Mouse (Mus musculus): ENCODE data around the gene Ppm1g. TPM values are rescaled to one million over a fixed set of nuclear protein-coding genes. Genes with fewer than 3 reads are reported as not detected.

Gene Ppm1g
- polyA plus RNA-seq, 1 experiment: 46.0 TPM

DNA sequence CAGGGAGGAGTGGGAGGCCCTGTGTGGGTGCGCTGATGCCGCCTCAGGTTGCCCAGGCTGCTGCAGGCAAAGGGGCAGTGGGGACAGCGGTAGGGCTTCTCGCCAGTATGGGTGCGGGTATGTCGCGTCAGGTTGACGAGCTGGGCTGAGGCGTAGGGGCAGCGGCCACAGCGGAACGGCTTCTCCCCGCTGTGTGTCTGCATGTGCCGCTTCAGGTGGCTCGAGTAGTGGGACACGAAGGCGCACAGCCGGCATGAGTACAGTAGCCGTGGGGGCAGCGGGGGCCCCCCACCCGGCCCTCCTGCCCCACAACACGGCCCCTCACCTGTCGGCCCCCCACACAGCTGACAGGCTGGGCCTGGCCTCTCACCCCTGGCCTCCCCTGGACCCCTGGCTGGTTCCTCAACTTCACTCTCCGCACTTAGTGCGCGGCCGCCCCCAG is 20.1 kb downstream of the Ppm1g start:
- Histone ChIP-seq H3K4me1 (ENCODE audit: control insufficient read depth, insufficient read depth, insufficient read length, low read length) (no peaks in the 10 kb centered on the region; the same call in 1 of the 2 replicates), H3K4me3 (ENCODE audit: insufficient read depth, low read depth, low read length) (peak overlapping the region; percentile 20), H3K27ac (replicated peaks; ENCODE audit: low read depth, low read length) (no peak overlapping the region)

GRCm38 (mm10) chr5:31199893-31200292 is 20.6 kb downstream of the Ppm1g start:
- Histone ChIP-seq H3K4me1 (ENCODE audit: control insufficient read depth, insufficient read depth, insufficient read length, low read length) (no peaks in the 10 kb centered on the region; the same call in 1 of the 2 replicates), H3K4me3 (ENCODE audit: insufficient read depth, low read depth, low read length) (no peak overlapping the region), H3K27ac (replicated peaks; ENCODE audit: low read depth, low read length) (no peak overlapping the region)

DNA sequence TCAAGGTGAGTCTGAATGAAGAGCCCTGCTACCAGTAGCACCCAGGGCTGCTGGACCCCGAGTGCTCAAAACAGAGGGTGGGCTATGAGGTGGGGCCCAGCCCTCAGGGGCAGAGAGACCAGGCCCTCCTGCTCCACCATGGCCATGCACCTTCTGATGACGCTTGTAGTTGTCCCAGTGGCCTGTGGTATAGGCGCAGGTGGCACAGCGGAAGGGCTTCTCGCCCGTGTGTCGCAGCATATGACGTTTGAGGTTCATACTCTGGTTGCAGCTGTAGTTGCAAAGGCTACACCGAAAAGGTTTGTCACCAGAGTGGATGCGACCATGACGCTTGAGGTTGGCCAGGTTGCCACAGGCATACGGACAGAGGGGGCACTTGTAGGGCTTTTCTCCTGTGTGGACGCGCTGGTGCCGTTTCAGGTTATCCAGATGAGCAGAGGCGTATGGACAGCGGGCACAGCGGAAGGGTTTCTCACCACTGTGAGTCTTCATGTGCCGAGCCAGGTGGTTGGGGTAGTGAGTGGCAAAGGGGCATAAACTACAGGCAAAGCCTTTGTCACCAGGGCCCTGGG is 21.1 kb downstream of the Ppm1g start:
- Histone ChIP-seq H3K4me1 (ENCODE audit: control insufficient read depth, insufficient read depth, insufficient read length, low read length) (no peaks in the 10 kb centered on the region; the same call in 1 of the 2 replicates), H3K4me3 (ENCODE audit: insufficient read depth, low read depth, low read length) (no peak overlapping the region), H3K27ac (replicated peaks; ENCODE audit: low read depth, low read length) (no peak overlapping the region)

DNA sequence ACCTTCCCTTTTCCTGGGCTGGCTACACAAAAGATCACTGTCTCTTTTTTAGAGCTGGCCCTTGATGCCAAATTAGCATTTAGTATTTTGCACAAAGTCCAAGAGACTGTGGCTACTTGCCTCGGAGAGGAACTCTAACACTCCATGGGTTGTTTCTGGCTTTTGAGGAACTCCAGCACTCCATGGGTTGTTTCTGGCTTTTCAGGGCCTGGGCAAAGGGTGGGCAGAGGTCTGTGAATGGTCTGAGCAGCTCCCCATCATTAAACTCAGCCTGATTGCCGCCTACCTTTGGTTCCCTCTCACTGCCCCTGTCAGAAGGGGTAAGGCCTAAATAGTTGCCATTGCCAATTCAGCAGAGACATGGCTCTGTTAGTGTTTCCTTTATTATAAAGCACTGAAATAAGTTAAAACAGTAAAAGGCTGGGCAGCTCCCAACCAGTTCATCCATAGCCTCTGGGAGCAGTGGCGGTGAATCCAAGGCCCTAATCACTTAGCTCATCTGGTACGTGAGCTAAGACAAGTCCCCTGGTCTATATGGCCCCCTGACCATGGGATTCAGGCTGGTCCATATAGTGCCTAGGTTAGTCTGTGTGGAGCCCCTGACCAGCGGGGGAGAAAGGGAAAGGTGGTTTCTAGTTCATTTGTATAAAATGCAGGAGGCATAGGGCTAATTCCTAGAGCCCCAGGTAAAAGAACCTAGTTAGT is 21.7 kb downstream of the Ppm1g start:
- Histone ChIP-seq H3K4me1 (ENCODE audit: control insufficient read depth, insufficient read depth, insufficient read length, low read length) (no peaks in the 10 kb centered on the region; the same call in 1 of the 2 replicates), H3K4me3 (ENCODE audit: insufficient read depth, low read depth, low read length) (no peak overlapping the region), H3K27ac (replicated peaks; ENCODE audit: low read depth, low read length) (no peak overlapping the region)

DNA sequence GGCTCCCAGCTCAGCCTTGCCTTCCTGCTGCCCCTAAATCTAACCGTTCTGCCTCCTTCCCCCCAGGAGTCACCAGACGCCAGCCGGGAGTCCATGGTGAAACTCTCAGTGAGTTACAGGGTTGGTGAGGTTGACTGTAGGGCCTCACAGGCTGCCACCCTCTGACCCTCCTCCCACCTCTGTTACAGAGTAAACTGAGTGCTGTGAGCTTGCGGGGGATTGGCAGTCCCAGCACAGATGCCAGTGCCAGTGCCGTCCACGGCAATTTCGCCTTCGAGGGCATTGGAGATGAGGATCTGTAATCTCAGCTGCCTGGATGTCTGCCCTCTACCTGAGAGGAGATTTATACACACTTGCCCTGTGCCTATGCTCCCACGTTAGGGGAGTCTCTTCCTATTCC is 22.3 kb downstream of the Ppm1g start:
- Histone ChIP-seq H3K27ac (replicated peaks; ENCODE audit: low read depth, low read length) (no peak overlapping the region), H3K4me1 (ENCODE audit: control insufficient read depth, insufficient read depth, insufficient read length, low read length) (no peaks in the 10 kb centered on the region; the same call in 1 of the 2 replicates), H3K4me3 (ENCODE audit: insufficient read depth, low read depth, low read length) (no peak overlapping the region)

DNA sequence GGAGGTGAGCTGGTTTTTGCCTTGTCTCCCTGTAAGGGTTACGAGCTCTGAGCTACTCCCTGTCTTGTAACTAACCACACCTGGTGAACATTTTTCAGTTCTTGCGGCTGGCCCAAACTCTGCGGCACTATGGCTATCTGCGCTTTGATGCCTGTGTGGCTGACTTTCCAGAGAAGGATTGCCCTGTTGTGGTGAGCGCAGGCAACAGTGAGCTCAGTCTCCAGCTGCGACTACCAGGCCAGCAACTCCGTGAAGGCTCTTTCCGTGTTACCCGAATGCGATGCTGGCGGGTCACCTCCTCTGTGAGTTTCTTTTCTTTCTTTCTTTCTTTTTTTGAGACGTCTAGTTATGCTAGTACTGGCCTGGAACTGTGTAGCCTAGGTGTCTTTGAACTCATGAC is 23.4 kb downstream of the Ppm1g start:
- Histone ChIP-seq H3K4me1 (ENCODE audit: control insufficient read depth, insufficient read depth, insufficient read length, low read length) (peaks cover under 1% of the 10 kb centered on the region), H3K27ac (replicated peaks; ENCODE audit: low read depth, low read length) (no peak overlapping the region), H3K4me3 (ENCODE audit: insufficient read depth, low read depth, low read length) (no peak overlapping the region)

- Histone ChIP-seq H3K27ac (replicated peaks; ENCODE audit: low read depth, low read length) (no peak overlapping the region), H3K4me1 (ENCODE audit: control insufficient read depth, insufficient read depth, insufficient read length, low read length) (peaks cover 3% of the 10 kb centered on the region), H3K4me3 (ENCODE audit: insufficient read depth, low read depth, low read length) (no peak overlapping the region)
These were observed 24.3 kb downstream of the Ppm1g start for GRCm38 (mm10) chr5:31196207-31196606.

- H3K27ac ChIP-seq (replicated peaks; ENCODE audit: low read depth, low read length): no peak overlapping the region
- H3K4me1 ChIP-seq (ENCODE audit: control insufficient read depth, insufficient read depth, insufficient read length, low read length): peaks cover 3% of the 10 kb centered on the region
- no peak overlapping the region for H3K4me3 ChIP-seq (ENCODE audit: insufficient read depth, low read depth, low read length)
These were observed 24.8 kb downstream of the Ppm1g start for GRCm38 (mm10) chr5:31195671-31196070.

- no peak overlapping the region for H3K4me3 ChIP-seq (ENCODE audit: insufficient read depth, low read depth, low read length)
These were observed 25.7 kb downstream of the Ppm1g start for GRCm38 (mm10) chr5:31194486-31195485.

DNA sequence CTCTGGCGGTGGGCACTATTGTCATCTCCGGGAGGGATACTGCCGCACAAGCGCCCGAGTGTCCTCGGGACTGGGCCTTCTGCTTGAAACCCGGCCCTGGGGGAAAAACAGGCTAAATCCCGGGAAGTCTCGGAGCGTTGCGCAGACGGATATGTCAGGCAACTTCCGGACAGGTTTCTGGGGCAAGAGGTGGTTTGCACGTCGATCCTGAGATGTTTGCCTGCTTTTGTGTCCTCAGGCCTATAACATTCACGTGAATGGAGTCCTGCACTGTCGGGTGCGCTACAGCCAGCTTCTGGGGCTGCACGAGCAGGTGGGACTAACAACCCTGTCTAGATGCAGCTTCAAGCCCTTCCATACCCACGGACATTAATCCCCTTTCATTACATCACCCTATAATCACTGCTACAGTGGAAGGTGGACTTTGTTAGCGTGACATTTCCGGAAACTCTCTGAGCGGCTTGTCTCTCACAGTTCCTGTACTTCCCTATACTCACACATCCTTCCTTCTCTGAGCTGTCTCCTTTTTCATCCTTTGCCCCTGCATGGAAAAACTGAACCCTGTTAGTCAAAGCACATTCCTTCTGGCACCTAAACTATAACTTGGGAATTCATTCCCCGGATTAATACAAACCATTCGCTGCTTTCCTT is 26.7 kb downstream of the Ppm1g start:
- Histone ChIP-seq H3K27ac (replicated peaks; ENCODE audit: low read depth, low read length) (peak overlapping the region; percentile 85), H3K4me1 (ENCODE audit: control insufficient read depth, insufficient read depth, insufficient read length, low read length) (peaks cover 3% of the 10 kb centered on the region; the same call in 1 of the 2 replicates), H3K4me3 (ENCODE audit: insufficient read depth, low read depth, low read length) (peak overlapping the region; percentile 92)

More at GRCm38 (mm10) chr5:31194486-31195485, 25.7 kb downstream of the Ppm1g start:
- Histone ChIP-seq H3K4me1 (ENCODE audit: control insufficient read depth, insufficient read depth, insufficient read length, low read length) (peaks cover 3% of the 10 kb centered on the region; the same call in 1 of the 2 replicates), H3K27ac (replicated peaks; ENCODE audit: low read depth, low read length) (no peak overlapping the region)

DNA sequence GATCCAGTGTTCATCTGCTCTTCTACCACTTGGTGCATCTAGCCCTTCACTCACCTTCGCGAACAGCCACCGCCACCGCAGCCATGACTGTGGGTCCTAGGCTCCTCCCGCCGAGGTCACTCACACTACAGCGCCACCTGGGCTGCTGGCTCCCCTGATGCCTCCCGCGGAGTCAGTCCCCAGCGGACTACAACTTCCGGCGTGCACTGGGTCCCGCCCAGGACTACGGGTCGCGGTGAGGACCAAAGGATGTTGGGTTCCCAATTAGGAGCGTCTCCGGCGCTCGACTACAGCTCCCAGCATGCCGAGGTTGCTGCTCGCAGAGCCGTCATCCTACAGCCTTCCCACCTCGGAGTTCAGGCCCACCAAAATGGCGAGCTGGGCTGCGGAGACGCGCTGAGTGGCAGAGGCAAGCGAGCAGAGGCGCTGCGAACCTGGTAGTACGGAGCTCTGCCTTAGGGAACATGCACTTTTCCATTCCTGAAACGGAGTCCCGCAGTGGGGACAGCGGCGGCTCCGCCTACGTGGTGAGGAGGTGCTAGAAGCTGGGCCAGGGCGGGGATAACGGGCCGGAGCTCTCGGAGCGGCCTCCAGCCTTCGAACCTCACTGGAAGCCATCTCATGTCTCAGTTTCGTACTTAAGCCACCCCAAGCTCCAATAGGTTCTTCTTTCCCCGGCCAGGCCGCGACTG is 27.4 kb downstream of the Ppm1g start, which contains the start of the genes Snx17 and Eif2b4:
Gene Snx17, plus strand, starts transcription at position 289 of the 692 bp plus-strand sequence.
Gene Eif2b4, minus strand, starts transcription at position 492 of the 692 bp plus-strand sequence.
- H3K27ac ChIP-seq (replicated peaks; ENCODE audit: low read depth, low read length): peak within 1 kb of the TSS; percentile 85
- peak within 1 kb of the TSS; percentile 92 for H3K4me3 ChIP-seq (ENCODE audit: insufficient read depth, low read depth, low read length)
- peaks cover 3% of the 10 kb centered on the region; the same call in 1 of the 2 replicates for H3K4me1 ChIP-seq (ENCODE audit: control insufficient read depth, insufficient read depth, insufficient read length, low read length)

GRCm38 (mm10) chr5:31192045-31192938 is 28.2 kb downstream of the Ppm1g start:
- peak overlapping the region; percentile 78 for H3K4me3 ChIP-seq (ENCODE audit: insufficient read depth, low read depth, low read length)
- H3K4me1 ChIP-seq (ENCODE audit: control insufficient read depth, insufficient read depth, insufficient read length, low read length): peaks cover 3% of the 10 kb centered on the region; the same call in 1 of the 2 replicates

GRCm38 (mm10) chr5:31190201-31190600 is 30.3 kb downstream of the Ppm1g start:
- H3K4me1 ChIP-seq (ENCODE audit: control insufficient read depth, insufficient read depth, insufficient read length, low read length): peaks cover 3% of the 10 kb centered on the region; the same call in 1 of the 2 replicates
- H3K4me3 ChIP-seq (ENCODE audit: insufficient read depth, low read depth, low read length): no peak overlapping the region
- H3K27ac ChIP-seq (replicated peaks; ENCODE audit: low read depth, low read length): no peak overlapping the region

More at GRCm38 (mm10) chr5:31192045-31192938, 28.2 kb downstream of the Ppm1g start:
- H3K27ac ChIP-seq (replicated peaks; ENCODE audit: low read depth, low read length): peak overlapping the region; percentile 62
